Mouse (Mus musculus): ENCODE results near the gene Slc24a5. TPM values are rescaled to one million over a fixed set of nuclear protein-coding genes. Genes with fewer than 3 reads are reported as not detected.

The Slc24a5 gene
- polyA plus RNA-seq, 1 experiment from 2014 or later, result 2.0 TPM

DNA sequence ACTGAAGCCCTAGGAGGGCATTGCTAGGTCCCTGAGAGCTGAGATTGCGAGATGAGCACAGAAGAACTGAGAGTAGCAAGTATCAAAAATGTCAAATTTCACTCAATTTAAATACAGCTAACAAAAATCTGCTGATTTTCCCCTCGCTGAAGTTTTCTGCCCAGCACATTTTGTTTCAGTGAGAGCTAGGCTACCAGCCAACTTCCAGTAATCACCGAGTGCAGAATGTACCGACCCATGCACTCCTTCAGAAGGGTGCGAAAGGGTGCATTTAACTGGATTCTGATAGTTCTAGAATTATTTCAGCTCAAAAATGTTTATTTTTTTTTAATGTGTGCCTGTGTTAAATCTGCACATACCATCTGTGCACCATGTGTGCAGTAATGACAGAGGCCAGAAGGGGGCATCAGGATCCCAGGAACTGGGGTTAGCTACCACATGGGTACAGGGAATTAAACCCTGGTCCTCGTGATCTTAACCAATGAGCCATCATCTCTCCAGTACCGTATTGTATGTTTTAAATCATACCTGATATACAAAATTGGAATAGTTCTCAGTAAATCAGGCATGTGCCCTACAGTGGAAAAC, 12.5 kb upstream of the Slc24a5 start:
- Histone ChIP-seq H3K4me3 (ENCODE audit: low read length) (no peak overlapping the region), H3K9me3 (replicated peaks; ENCODE audit: control insufficient read depth, low read length) (no peaks in the 10 kb centered on the region), H3K4me1 (ENCODE audit: control insufficient read depth, insufficient read depth, low read length) (no peaks in the 10 kb centered on the region), H3K36me3 (ENCODE audit: control insufficient read depth, insufficient read depth) (no peaks in the 10 kb centered on the region), H3K27ac (ENCODE audit: low read length) (no peak overlapping the region), H3K27me3 (ENCODE audit: control insufficient read depth, insufficient read depth, low read length) (no peaks in the 10 kb centered on the region; the same call in 1 of the 2 replicates), H3K4me2 (ENCODE audit: low read depth, low read length) (no peak overlapping the region), H3K9ac (ENCODE audit: low read length) (no peak overlapping the region)
- no peak for ATAC-seq (replicated peaks; ENCODE audit: extremely low read depth, insufficient read depth, low FRiP score)
- WGBS, result 77% methylated on average over 7 of the region's 7 CpGs

DNA sequence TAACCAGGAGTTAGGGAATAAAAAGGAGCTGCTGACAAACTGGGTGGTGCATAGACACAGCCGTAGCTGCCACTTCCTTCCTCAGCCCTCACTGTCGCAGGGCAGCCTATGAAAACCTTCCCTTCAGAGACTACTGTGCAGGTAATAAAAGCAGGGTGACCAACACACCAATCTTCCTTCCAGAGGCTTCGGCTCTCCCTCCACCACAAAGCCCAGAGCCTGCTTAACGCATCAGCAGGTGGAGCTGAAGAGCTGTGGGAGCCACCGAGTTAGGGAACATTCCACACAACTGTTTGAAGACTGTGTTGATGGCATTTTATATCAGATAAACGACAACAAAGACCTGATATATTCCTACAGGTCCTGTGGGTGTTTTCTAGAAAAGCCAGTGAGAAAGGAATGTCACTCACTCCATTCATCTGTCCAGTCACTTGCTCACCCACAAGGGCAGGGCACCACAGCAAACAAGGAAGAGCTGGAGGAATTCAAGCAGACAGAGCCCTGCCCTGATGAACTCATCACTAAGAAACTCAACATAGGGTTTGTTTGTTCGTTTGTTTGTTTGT, 10.6 kb upstream of the Slc24a5 start:
- Histone ChIP-seq H3K4me3 (ENCODE audit: low read length) (no peak overlapping the region), H3K4me2 (ENCODE audit: low read depth, low read length) (no peak overlapping the region), H3K27me3 (ENCODE audit: control insufficient read depth, insufficient read depth, low read length) (no peaks in the 10 kb centered on the region; the same call in 1 of the 2 replicates), H3K4me1 (ENCODE audit: control insufficient read depth, insufficient read depth, low read length) (no peaks in the 10 kb centered on the region), H3K36me3 (ENCODE audit: control insufficient read depth, insufficient read depth) (no peaks in the 10 kb centered on the region), H3K27ac (ENCODE audit: low read length) (no peak overlapping the region), H3K9ac (ENCODE audit: low read length) (no peak overlapping the region), H3K9me3 (replicated peaks; ENCODE audit: control insufficient read depth, low read length) (no peaks in the 10 kb centered on the region)
- no peak for ATAC-seq (replicated peaks; ENCODE audit: extremely low read depth, insufficient read depth, low FRiP score)
- 30% methylated on average over 7 of the region's 7 CpGs for WGBS

DNA sequence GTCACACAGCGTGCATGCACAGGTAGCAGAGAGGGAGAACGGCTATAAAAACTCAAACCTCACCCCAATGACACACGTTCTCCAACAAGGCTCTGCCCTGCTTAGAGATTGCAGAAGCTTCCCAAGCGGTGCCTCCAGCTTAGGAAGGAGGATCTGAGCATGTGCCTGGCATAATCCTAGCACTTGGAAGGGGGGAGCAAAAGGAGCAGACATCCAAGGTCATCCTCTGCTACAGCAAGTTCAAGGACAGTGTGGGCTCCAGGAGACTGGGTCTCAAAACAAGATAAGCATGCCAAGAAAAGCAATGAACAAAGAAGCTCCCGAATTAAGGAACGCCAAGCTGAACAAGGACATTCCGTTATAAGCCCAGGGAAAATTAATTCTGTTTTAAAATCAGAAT, 6.5 kb upstream of the Slc24a5 start:
- no peak overlapping the region for H3K4me2 ChIP-seq (ENCODE audit: low read depth, low read length)
- no peak overlapping the region for H3K4me3 ChIP-seq (ENCODE audit: low read length)
- ATAC-seq (replicated peaks; ENCODE audit: extremely low read depth, insufficient read depth, low FRiP score), result no peak
- no peaks in the 10 kb centered on the region for H3K36me3 ChIP-seq (ENCODE audit: control insufficient read depth, insufficient read depth)
- no peak overlapping the region for H3K27ac ChIP-seq (ENCODE audit: low read length)
- WGBS, result 75% methylated on average over 7 of the region's 7 CpGs
- no peaks in the 10 kb centered on the region for H3K4me1 ChIP-seq (ENCODE audit: control insufficient read depth, insufficient read depth, low read length)
- no peaks in the 10 kb centered on the region for H3K9me3 ChIP-seq (replicated peaks; ENCODE audit: control insufficient read depth, low read length)
- H3K9ac ChIP-seq (ENCODE audit: low read length), result no peak overlapping the region
- no peaks in the 10 kb centered on the region; the same call in 1 of the 2 replicates for H3K27me3 ChIP-seq (ENCODE audit: control insufficient read depth, insufficient read depth, low read length)

- WGBS, result 37% methylated on average over 4 of the region's 4 CpGs
- Histone ChIP-seq H3K27ac (ENCODE audit: low read length) (no peak overlapping the region), H3K9ac (ENCODE audit: low read length) (no peak overlapping the region), H3K27me3 (ENCODE audit: control insufficient read depth, insufficient read depth, low read length) (no peaks in the 10 kb centered on the region), H3K36me3 (ENCODE audit: control insufficient read depth, insufficient read depth) (no peaks in the 10 kb centered on the region), H3K4me2 (ENCODE audit: low read depth, low read length) (no peak overlapping the region), H3K9me3 (replicated peaks; ENCODE audit: control insufficient read depth, low read length) (no peaks in the 10 kb centered on the region), H3K4me1 (ENCODE audit: control insufficient read depth, insufficient read depth, low read length) (no peaks in the 10 kb centered on the region), H3K4me3 (ENCODE audit: low read length) (no peak overlapping the region)
- ATAC-seq (replicated peaks; ENCODE audit: extremely low read depth, insufficient read depth, low FRiP score), result no peak
Measured at GRCm38 (mm10) chr2:125062944-125063343, 5.0 kb upstream of the Slc24a5 start.

- H3K4me1 ChIP-seq (ENCODE audit: control insufficient read depth, insufficient read depth, low read length), result no peaks in the 10 kb centered on the region
- no peak overlapping the region for H3K4me2 ChIP-seq (ENCODE audit: low read depth, low read length)
- H3K27ac ChIP-seq (ENCODE audit: low read length), result no peak overlapping the region
- no peak overlapping the region for H3K9ac ChIP-seq (ENCODE audit: low read length)
- ATAC-seq (replicated peaks; ENCODE audit: extremely low read depth, insufficient read depth, low FRiP score), result no peak
- H3K9me3 ChIP-seq (replicated peaks; ENCODE audit: control insufficient read depth, low read length), result no peaks in the 10 kb centered on the region
- H3K36me3 ChIP-seq (ENCODE audit: control insufficient read depth, insufficient read depth), result no peaks in the 10 kb centered on the region
- no peak overlapping the region for H3K4me3 ChIP-seq (ENCODE audit: low read length)
- H3K27me3 ChIP-seq (ENCODE audit: control insufficient read depth, insufficient read depth, low read length), result no peaks in the 10 kb centered on the region
- WGBS, result 81% methylated on average over 7 of the region's 7 CpGs
Measured at GRCm38 (mm10) chr2:125067373-125067772, 551 bp upstream of the Slc24a5 start.

DNA sequence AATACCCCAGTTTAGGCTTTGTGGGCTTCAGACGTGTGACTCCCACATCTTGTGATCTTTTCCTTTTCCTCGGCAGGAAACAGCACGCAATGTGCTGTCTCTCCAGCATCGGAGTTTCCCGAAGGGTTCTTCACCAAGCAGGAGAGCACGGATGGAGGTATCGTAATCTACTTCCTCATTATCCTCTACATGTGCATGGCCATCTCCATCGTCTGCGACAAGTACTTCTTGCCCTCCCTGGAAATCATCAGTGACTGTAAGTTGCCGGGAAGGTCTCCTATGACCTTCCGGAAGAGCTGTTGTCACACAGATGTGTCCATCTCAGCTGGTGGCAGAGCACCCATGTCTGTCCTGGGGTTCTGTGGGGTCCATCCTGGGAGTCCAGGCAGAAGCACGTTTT, 772 bp downstream of the Slc24a5 start:
- no peak for ATAC-seq (replicated peaks; ENCODE audit: extremely low read depth, insufficient read depth, low FRiP score)
- WGBS, result 82% methylated on average over 12 of the region's 12 CpGs
- Histone ChIP-seq H3K9me3 (replicated peaks; ENCODE audit: control insufficient read depth, low read length) (no peaks in the 10 kb centered on the region), H3K9ac (ENCODE audit: low read length) (no peak overlapping the region), H3K4me1 (ENCODE audit: control insufficient read depth, insufficient read depth, low read length) (peaks cover 8% of the 10 kb centered on the region; the same call in 1 of the 2 replicates), H3K36me3 (ENCODE audit: control insufficient read depth, insufficient read depth) (no peaks in the 10 kb centered on the region), H3K27ac (ENCODE audit: low read length) (no peak overlapping the region), H3K4me3 (ENCODE audit: low read length) (no peak overlapping the region), H3K4me2 (ENCODE audit: low read depth, low read length) (no peak overlapping the region), H3K27me3 (ENCODE audit: control insufficient read depth, insufficient read depth, low read length) (no peaks in the 10 kb centered on the region)

DNA sequence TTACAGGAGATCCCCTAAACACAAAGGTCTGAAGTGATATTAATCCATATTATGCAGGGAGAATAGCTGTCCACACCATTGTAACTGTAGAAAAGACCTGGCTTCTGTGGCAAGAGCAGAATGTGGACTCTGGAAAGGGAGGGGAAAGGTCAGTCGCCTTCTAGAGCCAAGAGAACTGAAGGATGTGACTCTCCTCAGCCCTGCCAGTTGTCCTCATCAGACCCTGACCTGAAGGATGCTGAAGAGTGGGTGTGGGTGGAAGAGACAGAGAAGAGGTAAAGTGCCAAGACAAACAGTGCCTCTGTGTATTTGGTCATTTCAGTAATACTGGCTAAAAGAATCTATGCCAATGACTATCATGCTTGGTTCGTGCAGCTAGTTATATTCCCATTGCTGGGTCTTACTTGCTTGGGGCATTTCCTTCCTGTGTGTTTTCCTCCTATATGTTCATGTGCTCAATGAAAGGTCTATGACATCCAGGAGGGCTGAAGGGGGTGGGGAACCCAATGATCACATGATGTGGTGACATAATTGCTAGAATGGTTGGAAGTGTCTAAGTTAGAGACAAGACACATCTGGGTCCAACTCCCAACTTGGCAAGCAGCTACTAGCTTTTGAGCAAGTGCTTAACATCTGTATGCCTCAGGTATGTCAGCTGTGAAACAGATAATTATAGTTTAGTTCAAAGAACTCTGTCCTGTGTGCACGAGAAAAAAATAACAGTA, 5.3 kb downstream of the Slc24a5 start:
- H3K9ac ChIP-seq (ENCODE audit: low read length), result no peak overlapping the region
- H3K4me2 ChIP-seq (ENCODE audit: low read depth, low read length), result no peak overlapping the region
- H3K27ac ChIP-seq (ENCODE audit: low read length), result no peak overlapping the region; the same call in 1 of the 2 replicates
- H3K4me3 ChIP-seq (ENCODE audit: low read length), result no peak overlapping the region
- H3K27me3 ChIP-seq (ENCODE audit: control insufficient read depth, insufficient read depth, low read length), result no peaks in the 10 kb centered on the region
- no peaks in the 10 kb centered on the region for H3K36me3 ChIP-seq (ENCODE audit: control insufficient read depth, insufficient read depth)
- no peaks in the 10 kb centered on the region for H3K9me3 ChIP-seq (replicated peaks; ENCODE audit: control insufficient read depth, low read length)
- ATAC-seq (replicated peaks; ENCODE audit: extremely low read depth, insufficient read depth, low FRiP score), result no peak
- peaks cover 8% of the 10 kb centered on the region; the same call in 1 of the 2 replicates for H3K4me1 ChIP-seq (ENCODE audit: control insufficient read depth, insufficient read depth, low read length)
- WGBS, result 65% methylated on average over 3 of the region's 3 CpGs

DNA sequence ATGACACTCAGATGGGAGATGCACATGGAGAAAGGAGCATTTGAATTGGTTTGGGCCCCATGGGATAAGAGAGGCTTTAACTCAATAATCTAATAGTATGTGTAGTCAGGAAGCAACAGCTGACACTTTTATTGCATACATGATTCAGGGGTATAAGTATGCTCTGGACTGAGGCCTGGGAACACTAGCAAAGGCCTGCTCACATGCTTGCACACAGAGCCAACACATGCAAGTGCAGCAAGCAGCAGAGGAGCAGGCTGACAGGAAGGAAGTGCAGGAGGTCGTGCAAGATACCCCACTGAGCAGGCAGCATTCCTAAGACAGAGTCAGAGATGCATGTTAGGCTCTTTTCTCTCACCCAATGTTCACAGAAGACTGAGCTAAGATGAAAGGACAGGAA, 16.0 kb downstream of the Slc24a5 start:
- no peak for ATAC-seq (replicated peaks; ENCODE audit: extremely low read depth, insufficient read depth, low FRiP score)
- Histone ChIP-seq H3K9me3 (replicated peaks; ENCODE audit: control insufficient read depth, low read length) (no peaks in the 10 kb centered on the region), H3K27ac (ENCODE audit: low read length) (no peak overlapping the region), H3K9ac (ENCODE audit: low read length) (no peak overlapping the region), H3K27me3 (ENCODE audit: control insufficient read depth, insufficient read depth, low read length) (no peaks in the 10 kb centered on the region), H3K4me1 (ENCODE audit: control insufficient read depth, insufficient read depth, low read length) (no peaks in the 10 kb centered on the region), H3K4me2 (ENCODE audit: low read depth, low read length) (no peak overlapping the region), H3K36me3 (ENCODE audit: control insufficient read depth, insufficient read depth) (peaks cover 24% of the 10 kb centered on the region), H3K4me3 (ENCODE audit: low read length) (no peak overlapping the region)
- 35% methylated on average over 1 of the region's 1 CpGs for WGBS

DNA sequence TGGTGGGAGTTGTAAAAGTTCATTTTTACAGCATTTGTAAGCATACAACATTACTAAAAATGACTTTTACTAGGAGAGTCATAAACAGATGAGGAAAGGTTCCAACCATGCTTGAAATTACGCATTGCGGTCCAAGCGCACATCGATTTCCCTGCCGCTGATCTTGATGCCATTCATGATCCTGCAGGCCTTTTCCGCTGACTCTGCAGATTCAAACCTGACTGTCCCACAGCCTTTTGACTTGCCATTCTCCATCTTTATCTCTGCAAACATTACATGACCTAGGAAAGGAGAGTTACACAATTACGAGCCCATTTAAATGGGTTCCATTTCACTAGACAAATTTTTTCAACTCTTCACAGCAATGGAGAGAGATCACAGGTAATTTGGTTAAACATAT, 20.8 kb downstream of the Slc24a5 start:
- ATAC-seq (replicated peaks; ENCODE audit: extremely low read depth, insufficient read depth, low FRiP score), result no peak
- H3K4me1 ChIP-seq (ENCODE audit: control insufficient read depth, insufficient read depth, low read length), result no peaks in the 10 kb centered on the region
- WGBS, result 96% methylated on average over 7 of the region's 7 CpGs
- no peaks in the 10 kb centered on the region for H3K27me3 ChIP-seq (ENCODE audit: control insufficient read depth, insufficient read depth, low read length)
- no peak overlapping the region for H3K4me3 ChIP-seq (ENCODE audit: low read length)
- H3K27ac ChIP-seq (ENCODE audit: low read length), result no peak overlapping the region
- peaks cover 32% of the 10 kb centered on the region for H3K36me3 ChIP-seq (ENCODE audit: control insufficient read depth, insufficient read depth)
- H3K4me2 ChIP-seq (ENCODE audit: low read depth, low read length), result no peak overlapping the region
- no peak overlapping the region for H3K9ac ChIP-seq (ENCODE audit: low read length)
- no peaks in the 10 kb centered on the region for H3K9me3 ChIP-seq (replicated peaks; ENCODE audit: control insufficient read depth, low read length)

Measured in heart, embryonic 16.5 days (tissue).